Mouse (Mus musculus) bone marrow macrophage, adult 2 months (primary cell): ENCODE measurements around the gene Chrnd.

Source experiments
- CTCF ChIP-seq: IDR thresholded peaks from 2 replicates; pipeline ENCODE4 v1.5.1; 2012; ENCODE audit warnings: low read depth, mild to moderate bottlenecking, low read length, moderate library complexity
- POLR2A ChIP-seq: IDR thresholded peaks from 2 replicates; pipeline ENCODE4 v1.6.1; 2012; ENCODE audit warnings: mild to moderate bottlenecking, low read depth, low read length, borderline replicate concordance

- TF ChIP-seq CTCF (no peak), POLR2A (no peak)
These were observed 8.0 kb downstream of the Chrnd start for GRCm38 (mm10) chr1:87198119-87199065.
